Mouse (Mus musculus): Measurements from ENCODE around the gene Ankrd40. TPM values are rescaled to one million over a fixed set of nuclear protein-coding genes. Genes with fewer than 3 reads are reported as not detected.

Ankrd40 gene
- polyA plus RNA-seq, 1 experiment from 2014 or later = 5.5 TPM

DNA sequence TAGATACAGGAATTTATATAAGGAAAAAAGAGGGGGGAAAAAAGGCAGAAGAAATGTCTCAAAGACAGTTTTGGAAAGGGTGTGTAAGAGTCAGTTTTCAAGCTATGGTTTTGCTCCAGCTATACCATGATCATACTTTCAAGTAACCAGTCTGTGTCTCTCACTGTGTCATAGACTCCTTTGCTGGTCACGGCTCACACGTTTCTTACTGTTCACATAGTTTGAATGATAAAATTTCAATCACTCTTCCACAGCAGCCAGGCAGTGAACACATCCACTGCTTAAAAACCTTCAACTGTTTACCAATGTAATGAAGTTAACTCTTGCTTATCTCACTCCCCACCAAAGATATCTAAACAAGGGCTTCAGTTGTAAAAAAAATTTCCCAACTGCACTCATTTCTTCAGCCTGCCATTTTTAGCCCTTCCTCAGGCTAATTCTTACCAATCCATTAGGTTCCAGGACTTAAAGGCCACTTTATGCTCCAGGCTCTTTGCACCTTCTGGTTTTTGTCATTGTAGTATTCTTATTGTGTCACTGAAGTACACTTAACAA is 13.6 kb upstream of the Ankrd40 start:
- no peak overlapping the region for H3K4me3 ChIP-seq (replicated peaks)
- 21% methylated on average over 2 of the region's 2 CpGs for WGBS (ENCODE audit: insufficient replicate concordance)
- peaks cover 83% of the 10 kb centered on the region for H3K4me1 ChIP-seq (replicated peaks)
- H3K9ac ChIP-seq = peak overlapping the region; percentile 42
- ATAC-seq (ENCODE audit: low read depth) = peak; percentile 22; the same call in 1 of the 2 replicates
- no peaks in the 10 kb centered on the region for H3K9me3 ChIP-seq (replicated peaks)
- peak overlapping the region; percentile 34 for H3K4me2 ChIP-seq
- H3K27me3 ChIP-seq = no peaks in the 10 kb centered on the region
- peaks cover 16% of the 10 kb centered on the region for H3K36me3 ChIP-seq
- peak overlapping the region; percentile 66 for H3K27ac ChIP-seq
- DNase-seq = no peak

DNA sequence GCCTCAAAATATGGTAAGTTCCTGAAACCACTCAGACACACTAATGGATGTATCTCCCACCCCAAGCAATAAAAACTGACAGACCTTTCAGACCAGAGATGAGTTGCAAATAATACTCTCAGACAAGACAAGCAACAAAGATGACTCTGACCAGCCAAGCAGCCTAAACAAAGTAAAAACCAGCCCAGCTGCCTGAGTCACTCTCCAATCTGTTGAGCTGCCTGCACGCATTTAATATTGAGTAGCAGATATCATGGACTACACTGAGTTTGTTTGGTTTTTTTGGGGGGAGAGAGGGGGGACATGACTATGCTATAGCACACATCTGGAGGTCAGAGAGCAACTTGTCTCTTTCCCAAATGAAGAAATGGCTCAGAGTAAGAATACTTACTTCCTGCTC is 12.5 kb upstream of the Ankrd40 start:
- Histone ChIP-seq H3K27me3 (no peaks in the 10 kb centered on the region), H3K9me3 (replicated peaks) (no peaks in the 10 kb centered on the region), H3K4me3 (replicated peaks) (0 out of 2 replicates have a peak overlapping the region, but pooled peaks have one; percentile 3), H3K4me2 (peak overlapping the region; percentile 28), H3K9ac (peak overlapping the region; percentile 42; the same call in 1 of the 2 replicates), H3K4me1 (replicated peaks) (peaks cover 95% of the 10 kb centered on the region), H3K36me3 (peaks cover 18% of the 10 kb centered on the region; the same call in 1 of the 2 replicates), H3K27ac (peak overlapping the region; percentile 47; the same call in 1 of the 2 replicates)
- ATAC-seq (ENCODE audit: low read depth) (no peak), DNase-seq (no peak)
- 17% methylated on average over 1 of the region's 1 CpGs for WGBS (ENCODE audit: insufficient replicate concordance)

DNA sequence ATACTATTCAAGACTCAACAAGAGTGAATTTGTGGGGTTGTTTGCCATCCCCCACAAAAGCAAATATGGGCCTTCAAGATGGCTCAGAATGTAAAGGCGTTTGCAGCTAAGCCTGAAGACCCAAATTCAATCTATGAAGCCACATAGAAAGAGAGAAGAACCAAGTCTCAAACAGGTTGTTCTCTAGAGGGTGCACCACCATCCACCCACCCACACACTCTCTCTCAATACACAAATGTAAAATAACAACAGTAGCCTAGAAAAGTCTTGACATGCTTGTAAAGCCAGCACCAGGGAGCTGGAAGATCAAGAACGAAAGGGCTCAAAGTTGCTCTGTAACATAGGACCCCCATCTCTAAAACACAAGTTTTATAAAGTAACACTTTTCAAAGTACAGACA is 11.3 kb upstream of the Ankrd40 start:
- 72% methylated on average over 2 of the region's 2 CpGs for WGBS (ENCODE audit: insufficient replicate concordance)
- peaks cover 89% of the 10 kb centered on the region for H3K4me1 ChIP-seq (replicated peaks)
- peak overlapping the region; percentile 29; the same call in 1 of the 2 replicates for H3K27ac ChIP-seq

DNA sequence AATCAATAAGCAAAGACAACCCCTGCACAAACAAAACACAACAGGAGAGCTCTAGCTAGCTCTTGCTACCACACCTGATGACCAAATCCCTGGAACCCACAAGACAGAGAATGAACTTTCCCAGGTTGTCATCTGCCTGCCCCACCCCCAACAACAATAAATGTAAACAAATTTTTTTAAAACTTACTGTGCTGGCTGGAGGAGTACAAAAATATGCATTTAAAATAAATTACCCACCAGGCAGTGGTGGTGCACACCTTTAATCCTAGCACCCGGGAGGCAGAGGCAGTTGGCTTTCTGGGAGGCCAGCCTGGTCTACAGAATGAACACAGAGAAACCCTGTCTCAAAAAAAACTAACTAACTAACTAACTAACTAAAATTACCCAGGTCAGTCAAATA is 10.8 kb upstream of the Ankrd40 start:
- WGBS (ENCODE audit: insufficient replicate concordance) = 48% methylated on average over 1 of the region's 1 CpGs
- Histone ChIP-seq H3K27ac (peak overlapping the region; percentile 30; the same call in 1 of the 2 replicates), H3K4me1 (replicated peaks) (peaks cover 84% of the 10 kb centered on the region), H3K9me3 (replicated peaks) (no peaks in the 10 kb centered on the region), H3K36me3 (peaks cover 18% of the 10 kb centered on the region; the same call in 1 of the 2 replicates), H3K27me3 (no peaks in the 10 kb centered on the region), H3K9ac (peak overlapping the region; percentile 52), H3K4me2 (peak overlapping the region; percentile 73), H3K4me3 (replicated peaks) (no peak overlapping the region)
- no peak for ATAC-seq (ENCODE audit: low read depth)
- no peak for DNase-seq

More for the DNA sequence above, 11.3 kb upstream of the Ankrd40 start:
- H3K27me3 ChIP-seq = no peaks in the 10 kb centered on the region
- H3K9ac ChIP-seq = peak overlapping the region; percentile 52
- ATAC-seq (ENCODE audit: low read depth) (no peak), DNase-seq (no peak)
- peak overlapping the region; percentile 73 for H3K4me2 ChIP-seq
- peaks cover 18% of the 10 kb centered on the region; the same call in 1 of the 2 replicates for H3K36me3 ChIP-seq
- H3K4me3 ChIP-seq (replicated peaks) = peak overlapping the region; percentile 11; the same call in 1 of the 2 replicates
- H3K9me3 ChIP-seq (replicated peaks) = no peaks in the 10 kb centered on the region

DNA sequence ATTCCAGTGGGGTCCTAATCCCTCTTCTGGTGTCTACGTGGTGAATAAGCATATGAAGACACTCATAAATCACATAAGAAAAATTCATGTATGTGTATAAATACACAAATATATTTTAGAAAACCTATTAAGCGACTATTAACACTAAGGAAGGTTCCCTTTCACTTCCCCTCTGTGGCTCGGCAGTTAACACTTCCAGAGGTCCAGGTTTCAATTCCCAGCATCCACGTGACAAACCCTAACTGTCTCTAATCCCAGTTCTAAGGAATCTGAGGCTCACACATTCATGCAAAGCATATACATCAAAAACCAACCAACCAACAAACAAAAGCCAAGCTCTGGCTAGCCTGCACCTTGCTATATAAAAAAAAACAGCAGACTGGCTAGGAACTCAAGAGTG is 10.3 kb upstream of the Ankrd40 start:
- DNase-seq (no peak), ATAC-seq (ENCODE audit: low read depth) (no peak)
- Histone ChIP-seq H3K27ac (peak overlapping the region; percentile 41; the same call in 1 of the 2 replicates), H3K4me2 (peak overlapping the region; percentile 73), H3K4me1 (replicated peaks) (peaks cover 83% of the 10 kb centered on the region), H3K36me3 (peaks cover 18% of the 10 kb centered on the region; the same call in 1 of the 2 replicates), H3K27me3 (no peaks in the 10 kb centered on the region), H3K9me3 (replicated peaks) (no peaks in the 10 kb centered on the region), H3K4me3 (replicated peaks) (peak overlapping the region; percentile 26; the same call in 1 of the 2 replicates), H3K9ac (peak overlapping the region; percentile 52)
- 56% methylated on average over 4 of the region's 4 CpGs for WGBS (ENCODE audit: insufficient replicate concordance)

DNA sequence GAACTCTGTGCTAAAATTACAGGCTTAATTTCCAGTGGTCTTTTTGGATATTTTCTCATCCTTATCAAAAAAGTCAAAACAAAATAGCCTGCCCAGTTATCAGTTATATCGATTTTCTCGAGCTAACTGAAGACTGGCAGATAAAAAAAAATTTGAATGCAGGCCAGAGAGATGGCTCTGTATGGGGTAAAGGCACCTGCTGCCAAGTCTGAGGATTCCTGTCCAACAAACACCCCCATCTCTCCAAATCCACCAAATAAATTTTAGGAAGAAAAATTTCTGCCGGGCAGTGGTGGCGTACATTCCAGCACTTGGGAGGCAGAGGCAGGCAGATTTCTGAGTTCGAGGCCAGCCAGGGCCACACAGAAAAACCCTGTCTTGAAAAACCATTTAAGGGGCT is 9.7 kb upstream of the Ankrd40 start:
- Histone ChIP-seq H3K4me1 (replicated peaks) (peaks cover 83% of the 10 kb centered on the region), H3K27me3 (no peaks in the 10 kb centered on the region), H3K36me3 (peaks cover 18% of the 10 kb centered on the region; the same call in 1 of the 2 replicates), H3K9ac (peak overlapping the region; percentile 52), H3K27ac (peak overlapping the region; percentile 41), H3K4me2 (peak overlapping the region; percentile 73), H3K4me3 (replicated peaks) (peak overlapping the region; percentile 26), H3K9me3 (replicated peaks) (no peaks in the 10 kb centered on the region)
- ATAC-seq (ENCODE audit: low read depth) = no peak
- 50% methylated on average over 5 of the region's 5 CpGs for WGBS (ENCODE audit: insufficient replicate concordance)
- no peak for DNase-seq

GRCm38 (mm10) chr11:94320969-94321930 is 6.6 kb upstream of the Ankrd40 start:
- H3K4me3 ChIP-seq (replicated peaks) = peak overlapping the region; percentile 97
- H3K4me2 ChIP-seq = peak overlapping the region; percentile 73
- H3K27me3 ChIP-seq = no peaks in the 10 kb centered on the region
- peaks cover 15% of the 10 kb centered on the region; the same call in 1 of the 2 replicates for H3K36me3 ChIP-seq
- H3K27ac ChIP-seq = peak overlapping the region; percentile 97
- WGBS (ENCODE audit: insufficient replicate concordance) = under 1% methylated on average over 67 of the region's 67 CpGs
- peak; percentile 68 for ATAC-seq (ENCODE audit: low read depth)
- peak overlapping the region; percentile 98 for H3K9ac ChIP-seq
- no peak for DNase-seq
- peaks cover 56% of the 10 kb centered on the region for H3K4me1 ChIP-seq (replicated peaks)
- H3K9me3 ChIP-seq (replicated peaks) = no peaks in the 10 kb centered on the region

- Histone ChIP-seq H3K4me1 (replicated peaks) (peaks cover 52% of the 10 kb centered on the region), H3K9me3 (replicated peaks) (no peaks in the 10 kb centered on the region), H3K27ac (peak within 1 kb of the TSS; percentile 97), H3K36me3 (peaks cover 15% of the 10 kb centered on the region; the same call in 1 of the 2 replicates), H3K4me3 (replicated peaks) (peak within 1 kb of the TSS; percentile 97), H3K4me2 (peak within 1 kb of the TSS; percentile 77), H3K27me3 (0 out of 2 replicates have a peak, but pooled peaks cover 4% of the 10 kb centered on the region), H3K9ac (peak within 1 kb of the TSS; percentile 98)
- ATAC-seq (ENCODE audit: low read depth) (peak; percentile 93), DNase-seq (peak; percentile 92)
- under 1% methylated on average over 36 of the region's 36 CpGs for WGBS (ENCODE audit: insufficient replicate concordance)
Measured at GRCm38 (mm10) chr11:94321931-94322400, 5.8 kb upstream of the Ankrd40 start, which contains the start of gene Luc7l3. Gene Luc7l3, minus strand, starts transcription at chr11:94321988.

DNA sequence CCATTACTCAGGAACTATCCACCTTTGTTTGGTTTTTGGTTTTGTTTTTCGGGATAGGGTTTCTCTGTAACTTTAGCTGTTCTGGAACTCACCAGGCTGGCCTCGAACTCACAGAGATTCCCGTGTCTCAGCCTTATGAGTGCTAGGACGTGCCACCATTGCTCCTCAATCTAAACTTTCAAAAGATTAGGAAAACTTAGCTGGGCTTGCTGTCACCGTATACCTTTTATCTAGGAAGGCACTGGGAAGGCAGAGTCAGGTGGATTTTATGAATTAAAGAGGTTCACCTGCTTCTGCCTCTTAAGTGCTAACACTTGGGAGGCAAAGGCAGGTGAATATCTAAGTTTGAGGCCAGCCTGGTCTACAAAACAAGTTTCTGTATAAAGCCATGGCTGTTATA is 5.2 kb upstream of the Ankrd40 start:
- DNase-seq (no peak), ATAC-seq (ENCODE audit: low read depth) (no peak)
- H3K27me3 ChIP-seq = 0 out of 2 replicates have a peak, but pooled peaks cover 5% of the 10 kb centered on the region
- H3K4me2 ChIP-seq = peak overlapping the region; percentile 77
- H3K4me1 ChIP-seq (replicated peaks) = peaks cover 52% of the 10 kb centered on the region
- H3K9me3 ChIP-seq (replicated peaks) = no peaks in the 10 kb centered on the region
- peak overlapping the region; percentile 97 for H3K4me3 ChIP-seq (replicated peaks)
- H3K36me3 ChIP-seq = peaks cover 15% of the 10 kb centered on the region; the same call in 1 of the 2 replicates
- WGBS (ENCODE audit: insufficient replicate concordance) = 26% methylated on average over 5 of the region's 5 CpGs
- peak overlapping the region; percentile 98 for H3K9ac ChIP-seq
- H3K27ac ChIP-seq = peak overlapping the region; percentile 97

- Histone ChIP-seq H3K36me3 (peaks cover 11% of the 10 kb centered on the region; the same call in 1 of the 2 replicates), H3K27ac (peak overlapping the region; percentile 97; the same call in 1 of the 2 replicates), H3K9ac (no peak overlapping the region), H3K27me3 (0 out of 2 replicates have a peak, but pooled peaks cover 5% of the 10 kb centered on the region), H3K4me2 (no peak overlapping the region), H3K4me1 (replicated peaks) (peaks cover 47% of the 10 kb centered on the region), H3K4me3 (replicated peaks) (no peak overlapping the region), H3K9me3 (replicated peaks) (no peaks in the 10 kb centered on the region)
- 84% methylated on average over 5 of the region's 5 CpGs for WGBS (ENCODE audit: insufficient replicate concordance)
- no peak for DNase-seq
- no peak for ATAC-seq (ENCODE audit: low read depth)
Measured at GRCm38 (mm10) chr11:94323271-94323925, 4.4 kb upstream of the Ankrd40 start.

Measured in liver, embryonic 13.5 days (tissue).